Mouse (Mus musculus) intestine, embryonic 16.5 days (tissue): ENCODE data around the gene Gm28043. TPM values are rescaled to one million over a fixed set of nuclear protein-coding genes. Genes with fewer than 3 reads are reported as not detected.
A peak's percentile ranks its signal among the peaks of the same experiment; 100 is the strongest.

ENCODE experiments used
- ATAC-seq: fragments of 200-750 bp; cut with Nextera tagmentation; 2 replicates; pipeline ENCODE4 v1.8.0; 2017; ENCODE audit warnings: moderate TSS enrichment, moderate library complexity
- H3K27ac ChIP-seq: fragments of 300-500 bp; sonication (generic); 2 replicates; pipeline ENCODE4 v1.5.1; 2014; ENCODE audit warnings: mild to moderate bottlenecking, low read length
- H3K27me3 ChIP-seq: fragments of 300-500 bp; sonication (generic); replicated peaks from 2 replicates; pipeline ENCODE4 v1.6.1; 2014; ENCODE audit warnings: low read length, control low read depth, mixed read lengths; ENCODE audit not compliant: control insufficient read depth, insufficient read depth
- H3K36me3 ChIP-seq: fragments of 300-500 bp; sonication (generic); 2 replicates; pipeline ENCODE4 v1.6.1; 2014; ENCODE audit warnings: low read length, control low read depth; ENCODE audit not compliant: control insufficient read depth, insufficient read depth
- H3K4me1 ChIP-seq: fragments of 300-500 bp; sonication (generic); 2 replicates; pipeline ENCODE4 v1.6.1; 2014; ENCODE audit warnings: low read length, control low read depth, mixed read lengths; ENCODE audit not compliant: control insufficient read depth, insufficient read depth
- H3K4me2 ChIP-seq: fragments of 300-500 bp; sonication (generic); 2 replicates; pipeline ENCODE4 v1.6.1; 2014; ENCODE audit warnings: low read depth, low read length, control low read depth
- H3K4me3 ChIP-seq: fragments of 300-500 bp; sonication (generic); 2 replicates; pipeline ENCODE4 v1.5.1; 2014; ENCODE audit warnings: mild to moderate bottlenecking, low read length
- H3K9ac ChIP-seq: fragments of 300-500 bp; sonication (generic); 2 replicates; pipeline ENCODE4 v1.6.1; 2014; ENCODE audit warnings: low read depth, low read length
- H3K9me3 ChIP-seq: fragments of 300-500 bp; sonication (generic); 2 replicates; pipeline ENCODE4 v1.6.1; 2016; ENCODE audit warnings: low read length, control low read depth; ENCODE audit not compliant: control insufficient read depth
- WGBS: fragments of 180-500 bp; shearing (Covaris S2); extraction: QIAGEN DNeasy Blood & Tissue Kit; methylation state at CpG from one replicate; pipeline ENCODE4 v1.1.7; 2014; 5-methylcytosine and 5-hydroxymethylcytosine counted together
- polyA plus RNA-seq: library from polyadenylated mRNA; unstranded; fragments of >200 nt; fragmentation: Nextera tagmentation; extraction: Ambion mirVana; gene quantifications from 2 replicates; pipeline ENCODE4 v1.2.1, GENCODE M21; 2015

The Gm28043 gene
- polyA plus RNA-seq, 1 experiment from 2014 or later = 2.0 TPM

DNA sequence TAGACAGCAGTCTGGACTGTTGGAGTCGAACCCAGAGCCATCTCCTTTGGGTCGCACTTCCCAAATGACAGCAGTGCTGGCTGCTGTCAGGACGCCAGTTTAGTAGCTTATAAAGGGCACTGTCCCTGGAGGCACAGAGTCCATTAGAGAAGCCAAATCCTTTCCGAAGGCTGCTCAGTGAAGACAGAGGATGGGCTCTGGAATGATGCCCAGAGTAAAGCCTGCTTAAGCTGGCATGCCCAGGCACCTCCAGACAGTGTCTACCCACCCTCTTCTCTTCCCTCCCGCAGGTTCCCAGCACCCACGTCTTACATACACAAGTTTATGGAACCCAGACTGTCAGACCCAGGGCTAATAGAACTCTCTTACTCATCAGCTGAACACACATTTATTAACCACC, 109.9 kb downstream of the Gm28043 start:
- WGBS = 72% methylated on average over 6 of the region's 6 CpGs
- H3K27me3 ChIP-seq = no peaks in the 10 kb centered on the region
- H3K4me3 ChIP-seq = no peak overlapping the region
- H3K36me3 ChIP-seq = no peaks in the 10 kb centered on the region
- no peak for ATAC-seq
- H3K27ac ChIP-seq = no peak overlapping the region
- H3K4me2 ChIP-seq = no peak overlapping the region
- H3K9me3 ChIP-seq = no peaks in the 10 kb centered on the region
- H3K4me1 ChIP-seq = no peaks in the 10 kb centered on the region
- no peak overlapping the region for H3K9ac ChIP-seq

DNA sequence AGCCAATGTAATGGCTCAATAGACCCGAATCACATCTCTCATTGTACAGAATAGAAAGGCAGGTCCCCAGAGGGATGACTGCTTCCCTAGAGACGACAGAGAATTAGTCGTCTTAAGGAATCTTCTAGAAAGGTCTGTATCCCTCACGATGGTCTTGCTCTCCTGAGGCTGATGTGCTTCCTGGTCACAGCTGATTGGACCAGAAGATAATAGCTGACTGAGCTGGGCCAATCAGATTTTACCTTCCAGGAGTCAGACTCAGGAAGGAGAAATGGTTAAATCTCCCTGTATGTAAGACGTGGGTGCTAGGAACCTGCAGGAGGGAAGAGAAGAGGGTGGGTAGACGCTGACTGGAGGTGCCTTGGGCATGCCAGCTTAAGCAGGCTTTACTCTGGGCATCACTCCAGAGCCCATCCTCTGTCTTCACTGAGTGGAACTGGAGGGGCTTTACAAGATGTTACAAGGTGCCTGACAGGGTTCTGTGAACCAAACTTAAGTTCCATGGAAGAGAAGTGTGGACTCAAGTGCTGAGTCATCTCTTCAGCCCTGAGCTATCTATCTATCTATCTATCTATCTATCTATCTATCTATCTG, 110.4 kb downstream of the Gm28043 start:
- Histone ChIP-seq H3K4me3 (no peak overlapping the region), H3K9ac (no peak overlapping the region), H3K27me3 (no peaks in the 10 kb centered on the region), H3K4me2 (no peak overlapping the region), H3K27ac (no peak overlapping the region), H3K9me3 (no peaks in the 10 kb centered on the region), H3K36me3 (no peaks in the 10 kb centered on the region), H3K4me1 (no peaks in the 10 kb centered on the region)
- 65% methylated on average over 6 of the region's 6 CpGs for WGBS
- ATAC-seq = no peak

DNA sequence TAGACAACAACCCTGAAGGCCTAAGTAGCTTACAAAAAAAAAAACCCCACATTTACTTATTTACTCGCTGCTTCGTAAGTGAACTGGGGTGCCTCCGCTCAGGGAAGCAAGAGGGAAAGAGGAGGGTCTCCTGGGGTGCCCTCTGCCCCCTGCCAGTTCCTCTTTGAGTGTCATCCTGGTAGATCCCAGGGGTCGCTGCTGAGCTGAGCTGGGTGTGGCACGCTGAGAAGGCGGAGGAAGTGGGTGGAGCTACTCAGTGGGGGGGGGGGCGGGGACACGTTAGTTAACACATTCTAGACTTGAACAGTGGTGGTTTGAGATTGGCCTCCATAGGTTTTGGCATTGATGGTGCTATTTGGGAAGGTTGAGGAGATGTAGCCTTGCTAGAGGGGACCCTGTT, 113.4 kb downstream of the Gm28043 start:
- H3K27ac ChIP-seq = no peak overlapping the region
- H3K4me2 ChIP-seq = no peak overlapping the region
- no peaks in the 10 kb centered on the region for H3K4me1 ChIP-seq
- no peaks in the 10 kb centered on the region for H3K9me3 ChIP-seq
- H3K4me3 ChIP-seq = no peak overlapping the region
- no peaks in the 10 kb centered on the region for H3K36me3 ChIP-seq
- no peaks in the 10 kb centered on the region for H3K27me3 ChIP-seq
- H3K9ac ChIP-seq = no peak overlapping the region
- ATAC-seq = no peak
- 58% methylated on average over 8 of the region's 8 CpGs for WGBS

DNA sequence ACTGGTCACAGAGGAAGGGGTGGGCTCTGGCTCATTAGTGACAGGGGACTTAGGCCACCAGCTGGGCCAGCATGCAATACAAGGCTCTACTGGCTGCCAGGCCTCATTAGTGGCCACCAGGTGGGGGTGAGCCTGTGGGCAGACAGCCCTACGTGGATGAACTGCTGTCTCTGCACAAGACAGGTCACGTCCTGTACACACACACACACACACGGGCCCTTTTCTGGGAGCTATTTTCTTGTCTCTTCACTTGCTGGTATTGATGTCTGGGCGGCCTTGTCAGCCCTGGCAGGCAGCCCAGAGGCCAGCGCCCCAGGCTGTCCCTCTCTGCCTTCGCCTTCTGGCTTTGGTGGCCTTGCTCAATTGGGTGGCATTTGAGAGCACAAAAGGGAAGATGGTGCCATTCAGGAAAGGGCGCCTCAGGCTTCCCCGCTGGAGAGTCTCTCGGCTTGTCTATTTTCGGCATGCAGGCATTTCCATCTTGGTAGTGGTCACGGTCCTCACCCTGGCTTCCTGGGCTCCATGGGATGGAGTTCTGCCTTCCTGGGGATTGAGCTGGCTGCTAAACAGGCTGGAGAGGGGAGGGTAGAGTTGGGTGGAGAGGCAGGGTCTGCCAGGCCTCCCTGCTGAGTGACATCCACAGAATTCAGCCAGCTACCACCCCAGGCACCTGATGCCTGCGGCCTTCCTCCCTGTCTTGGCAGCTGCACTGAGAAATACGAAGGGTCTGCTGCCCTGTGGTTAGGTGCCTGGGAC, 116.0 kb downstream of the Gm28043 start:
- H3K4me2 ChIP-seq = no peak overlapping the region
- H3K27me3 ChIP-seq = no peaks in the 10 kb centered on the region
- 65% methylated on average over 13 of the region's 13 CpGs for WGBS
- no peaks in the 10 kb centered on the region for H3K9me3 ChIP-seq
- no peak for ATAC-seq
- H3K4me1 ChIP-seq = no peaks in the 10 kb centered on the region
- H3K9ac ChIP-seq = no peak overlapping the region
- H3K4me3 ChIP-seq = no peak overlapping the region
- no peaks in the 10 kb centered on the region for H3K36me3 ChIP-seq
- H3K27ac ChIP-seq = no peak overlapping the region

DNA sequence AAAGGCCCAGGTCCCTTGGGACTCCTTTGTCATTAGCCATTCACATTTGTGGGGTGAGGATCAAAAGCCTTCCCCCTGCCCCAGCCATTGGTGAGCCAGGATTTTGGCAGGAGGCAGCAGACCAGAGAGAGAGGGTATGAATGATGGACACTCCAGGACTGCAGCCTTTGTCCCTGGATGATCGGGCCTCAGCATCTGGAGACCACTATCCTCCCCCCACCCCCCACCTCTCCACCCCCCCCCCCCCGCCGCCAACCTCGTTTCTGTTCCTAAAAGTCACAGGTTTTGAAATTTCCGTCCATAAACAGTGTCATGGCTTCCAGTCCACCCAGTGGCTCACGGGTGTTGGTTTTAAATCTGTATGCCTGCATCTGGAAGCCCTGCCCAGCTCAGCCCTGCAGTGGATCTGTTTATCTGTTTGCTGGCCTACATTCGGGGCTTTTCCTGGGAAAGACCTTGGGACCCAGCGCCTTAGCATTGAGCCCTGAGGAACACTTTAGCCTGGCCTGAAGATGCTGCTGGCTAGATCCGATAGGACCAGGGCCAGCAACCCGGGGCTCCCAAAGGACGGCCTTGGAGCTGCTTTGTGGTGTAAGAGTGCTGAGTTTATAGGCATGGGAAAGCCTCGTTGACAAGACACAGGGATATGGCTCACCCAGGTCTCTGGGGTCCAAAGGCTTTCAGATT, 116.7 kb downstream of the Gm28043 start:
- Histone ChIP-seq H3K27ac (no peak overlapping the region), H3K4me3 (no peak overlapping the region), H3K4me2 (no peak overlapping the region), H3K27me3 (no peaks in the 10 kb centered on the region), H3K9me3 (no peaks in the 10 kb centered on the region), H3K36me3 (no peaks in the 10 kb centered on the region), H3K9ac (no peak overlapping the region), H3K4me1 (no peaks in the 10 kb centered on the region)
- ATAC-seq = no peak
- WGBS = 49% methylated on average over 12 of the region's 12 CpGs

DNA sequence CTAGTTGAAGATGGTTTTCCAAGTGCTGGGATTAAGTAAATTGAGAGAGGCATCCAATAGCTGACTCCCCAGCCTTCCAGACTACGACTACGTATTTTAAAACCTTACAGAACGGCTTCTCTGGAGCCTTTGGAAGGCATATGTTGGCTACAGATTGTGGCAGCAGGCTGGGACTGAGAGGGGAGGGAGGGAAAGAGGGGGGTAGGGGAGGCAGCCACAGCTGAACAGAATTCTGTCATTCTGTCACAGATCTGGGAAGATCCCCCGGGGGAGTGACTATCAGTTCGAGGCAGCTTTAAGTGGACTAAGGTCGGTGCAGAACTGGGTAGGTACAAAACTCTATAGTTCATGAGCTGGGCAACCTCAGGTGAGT, 117.3 kb downstream of the Gm28043 start:
- H3K9ac ChIP-seq = no peak overlapping the region
- H3K4me2 ChIP-seq = no peak overlapping the region
- no peak overlapping the region for H3K27ac ChIP-seq
- no peaks in the 10 kb centered on the region for H3K4me1 ChIP-seq
- 70% methylated on average over 6 of the region's 6 CpGs for WGBS
- no peak overlapping the region for H3K4me3 ChIP-seq
- no peaks in the 10 kb centered on the region for H3K9me3 ChIP-seq
- H3K36me3 ChIP-seq = no peaks in the 10 kb centered on the region
- H3K27me3 ChIP-seq = no peaks in the 10 kb centered on the region
- no peak for ATAC-seq

DNA sequence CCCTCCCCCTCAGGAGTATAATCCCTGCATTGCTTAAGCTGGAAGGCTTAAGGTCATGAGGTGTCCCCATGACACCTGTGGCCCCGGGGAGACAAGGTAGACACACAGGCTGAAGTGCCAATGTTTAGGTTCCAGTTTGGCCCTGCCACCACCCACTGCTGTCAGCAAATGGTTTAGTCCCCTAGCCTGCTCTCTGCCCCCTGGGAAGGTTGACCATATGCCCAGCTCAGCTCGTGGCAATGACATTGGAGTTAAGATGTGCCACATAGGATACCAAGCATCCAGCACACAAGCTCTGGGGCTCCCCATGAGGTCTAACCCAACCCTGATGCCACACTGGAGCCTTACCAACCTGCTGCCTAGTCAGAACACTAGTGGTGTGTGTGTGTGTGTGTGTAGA, 117.8 kb downstream of the Gm28043 start:
- ATAC-seq = no peak
- H3K27ac ChIP-seq = no peak overlapping the region
- H3K36me3 ChIP-seq = no peaks in the 10 kb centered on the region
- WGBS = 80% methylated on average over 2 of the region's 2 CpGs
- H3K4me2 ChIP-seq = no peak overlapping the region
- H3K27me3 ChIP-seq = no peaks in the 10 kb centered on the region
- no peak overlapping the region for H3K9ac ChIP-seq
- no peaks in the 10 kb centered on the region for H3K4me1 ChIP-seq
- H3K4me3 ChIP-seq = no peak overlapping the region
- H3K9me3 ChIP-seq = no peaks in the 10 kb centered on the region

DNA sequence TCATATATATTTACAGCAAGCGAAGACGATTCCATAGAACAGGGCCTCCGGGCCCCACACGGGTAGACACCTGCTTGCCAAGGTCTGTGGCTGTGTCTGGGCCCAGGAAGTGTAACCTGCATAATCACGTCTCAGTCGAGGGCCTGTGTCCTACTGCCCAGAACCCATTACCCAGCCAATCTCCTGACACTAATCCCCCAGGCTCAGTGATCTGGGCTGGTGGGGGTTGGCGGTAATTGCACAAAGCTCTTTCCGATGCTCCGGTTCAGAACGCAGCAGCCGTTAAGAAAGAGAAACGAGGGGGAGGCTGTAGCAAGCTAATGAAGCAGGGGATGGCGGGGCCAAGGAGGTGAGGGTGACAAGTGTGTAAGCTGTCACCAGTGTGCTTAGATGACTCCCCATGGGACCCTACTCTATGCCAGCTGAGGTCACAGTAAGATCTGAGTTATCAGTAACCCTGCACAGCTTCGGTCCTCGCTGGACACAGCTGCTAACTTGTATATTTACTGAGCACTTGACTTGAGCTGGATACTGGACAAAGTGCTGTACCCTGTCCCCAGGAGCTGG, 121.9 kb downstream of the Gm28043 start:
- no peak overlapping the region for H3K4me2 ChIP-seq
- ATAC-seq = no peak
- H3K9me3 ChIP-seq = no peaks in the 10 kb centered on the region
- H3K36me3 ChIP-seq = no peaks in the 10 kb centered on the region
- H3K4me3 ChIP-seq = no peak overlapping the region
- H3K9ac ChIP-seq = no peak overlapping the region
- peaks cover 10% of the 10 kb centered on the region for H3K4me1 ChIP-seq
- no peaks in the 10 kb centered on the region for H3K27me3 ChIP-seq
- H3K27ac ChIP-seq = no peak overlapping the region
- 56% methylated on average over 15 of the region's 15 CpGs for WGBS

DNA sequence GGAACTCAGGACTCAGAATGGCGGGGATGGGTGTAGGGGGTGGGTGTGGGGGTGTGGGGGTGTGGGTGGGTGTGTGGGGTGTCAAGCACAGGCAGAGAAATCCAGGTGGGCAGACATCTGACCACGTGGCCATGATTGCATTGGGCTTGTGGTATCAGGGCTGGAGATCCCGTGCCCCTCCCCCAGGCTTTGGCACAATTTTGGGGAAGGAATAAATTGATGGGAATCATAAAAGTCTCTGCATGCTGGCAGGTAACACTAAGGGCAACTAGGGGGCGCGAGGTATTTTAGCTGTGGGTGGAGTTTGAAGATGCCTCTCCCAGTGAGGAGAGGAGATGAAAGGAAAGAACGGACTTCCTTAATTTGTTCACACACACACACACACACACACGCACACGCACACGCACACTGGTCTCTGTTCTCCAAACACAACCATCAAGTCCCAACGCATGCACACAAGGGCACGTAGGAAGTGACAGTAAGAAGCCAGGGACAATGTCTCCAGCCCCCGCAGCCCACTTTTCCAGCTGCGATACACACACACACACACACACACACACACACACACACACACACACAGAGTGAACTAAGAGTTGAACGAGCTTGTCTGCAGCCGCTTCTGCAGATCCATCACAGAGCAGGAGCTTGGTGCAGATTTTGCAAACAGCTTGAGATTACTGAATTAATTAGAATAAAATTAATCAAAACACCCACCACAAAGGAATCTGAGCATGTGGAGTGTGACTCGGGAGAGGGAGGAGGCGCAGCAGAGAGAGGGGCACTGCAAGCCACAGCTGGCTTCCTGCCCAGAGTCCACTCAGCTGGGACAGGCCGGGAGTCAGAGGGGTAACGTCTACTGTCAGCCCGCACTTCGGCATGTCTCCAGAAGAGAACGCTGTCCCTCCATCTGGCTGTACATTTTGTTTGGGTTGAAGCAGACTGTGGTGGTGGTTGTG, 123.5 kb downstream of the Gm28043 start:
- 34% methylated on average over 22 of the region's 22 CpGs for WGBS
- Histone ChIP-seq H3K27ac (no peak overlapping the region), H3K36me3 (no peaks in the 10 kb centered on the region), H3K4me2 (peak overlapping the region; percentile 17), H3K9me3 (no peaks in the 10 kb centered on the region), H3K9ac (no peak overlapping the region), H3K4me3 (no peak overlapping the region), H3K27me3 (no peaks in the 10 kb centered on the region), H3K4me1 (peaks cover 10% of the 10 kb centered on the region)
- ATAC-seq = peak; percentile 67
